ENCODE assay signal across 8 mouse cellular contexts in the genomic region with DNA sequence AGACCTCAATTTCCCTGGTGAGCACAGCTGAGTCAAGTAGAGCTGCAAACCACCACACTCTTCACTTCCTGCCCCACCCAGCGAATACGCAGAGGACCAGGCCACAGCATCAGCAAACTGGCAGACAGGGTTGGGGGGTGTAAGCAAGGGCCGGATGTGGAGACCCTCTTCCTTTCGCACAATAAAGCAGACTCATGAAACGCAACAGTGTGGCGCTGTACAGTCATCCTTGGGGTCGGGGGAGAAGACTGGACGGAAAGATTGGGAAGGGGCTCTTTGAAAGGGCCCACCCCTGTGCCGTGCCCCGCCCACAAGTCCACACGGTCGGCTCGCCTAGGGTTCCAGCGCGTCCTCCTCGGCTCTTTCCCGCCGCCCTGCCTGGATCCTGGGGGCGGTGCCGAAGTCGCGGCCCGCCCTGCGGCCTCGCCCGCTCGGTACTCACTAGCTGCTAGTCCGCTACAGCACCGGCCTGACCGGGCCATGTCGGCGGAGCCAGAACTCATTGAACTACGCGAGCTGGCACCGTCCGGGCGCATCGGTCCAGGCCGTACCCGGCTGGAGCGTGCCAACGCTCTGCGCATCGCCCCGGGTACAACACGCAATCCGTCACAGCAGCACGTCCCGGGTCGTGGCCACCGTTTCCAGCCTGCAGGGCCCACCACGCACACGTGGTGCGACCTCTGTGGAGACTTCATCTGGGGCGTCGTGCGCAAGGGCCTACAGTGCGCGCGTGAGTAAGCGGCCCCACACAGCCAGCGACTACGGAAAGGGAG. TPM values are rescaled to one million over a fixed set of nuclear protein-coding genes. Genes with fewer than 3 reads are reported as not detected.
A peak's percentile ranks its signal among the peaks of the same experiment; 100 is the strongest.
DNase-seq lines count a peak whose midpoint lies in the region; ATAC-seq lines count a peak whose summit lies in the region.

A gene (plus strand): TSS at position 439 of the 773 bp plus-strand sequence.

- WGBS in embryonic facial prominence, embryonic 14.5 days = under 1% methylated on average over 41 of the region's 63 CpGs
- WGBS in heart, embryonic 12.5 days = 1% methylated on average over 63 of the region's 63 CpGs
- 1% methylated on average over 63 of the region's 63 CpGs for whole genome bisulfite sequencing in kidney, embryonic 15.5 days
- WGBS in liver, embryonic 16.5 days (ENCODE audit: insufficient replicate concordance) = 2% methylated on average over 63 of the region's 63 CpGs
- WGBS in neural tube, embryonic 11.5 days = 1% methylated on average over 53 of the region's 63 CpGs

- H3K36me3 ChIP-seq in embryonic facial prominence, embryonic 14.5 days (ENCODE audit: control insufficient read depth, insufficient read depth, low read length) = no peaks in the 10 kb centered on the region
- peaks cover under 1% of the 10 kb centered on the region; the same call in 1 of the 2 replicates for H3K36me3 ChIP-seq in heart, embryonic 12.5 days
- H3K36me3 ChIP-seq in kidney, embryonic 15.5 days = no peaks in the 10 kb centered on the region; the same call in 1 of the 2 replicates
- no peaks in the 10 kb centered on the region for H3K36me3 ChIP-seq in liver, embryonic 16.5 days (ENCODE audit: control insufficient read depth, insufficient read depth)
- H3K36me3 ChIP-seq in neural tube, embryonic 11.5 days (ENCODE audit: control insufficient read depth, insufficient read depth, low read length) = no peaks in the 10 kb centered on the region

- peak; percentile 41 for ATAC-seq in embryonic facial prominence, embryonic 14.5 days (ENCODE audit: low read depth)
- peak; percentile 33; the same call in 1 of the 2 replicates for ATAC-seq in heart, embryonic 12.5 days (ENCODE audit: insufficient number of reproducible peaks, low FRiP score)
- ATAC-seq in kidney, embryonic 15.5 days (replicated peaks; ENCODE audit: low FRiP score) = peak; percentile 37
- peak; percentile 36 for ATAC-seq in liver, embryonic 16.5 days (ENCODE audit: low read depth)
- ATAC-seq in neural tube, embryonic 11.5 days (ENCODE audit: insufficient read depth, low FRiP score, low TSS enrichment) = no peak

- peak within 1 kb of the TSS; percentile 86 for H3K27ac ChIP-seq in embryonic facial prominence, embryonic 14.5 days (replicated peaks; ENCODE audit: low read depth, low read length)
- H3K27ac ChIP-seq in heart, embryonic 12.5 days (ENCODE audit: poor library complexity, severe bottlenecking) = peak within 1 kb of the TSS; percentile 14; the same call in 1 of the 2 replicates
- peak within 1 kb of the TSS; percentile 99 for H3K27ac ChIP-seq in kidney, embryonic 15.5 days
- no peak within 1 kb of the TSS for H3K27ac ChIP-seq in liver, embryonic 16.5 days (ENCODE audit: low read length)
- H3K27ac ChIP-seq in neural tube, embryonic 11.5 days (ENCODE audit: low read depth, low read length) = peak within 1 kb of the TSS; percentile 15; the same call in 1 of the 2 replicates

- H3K27me3 ChIP-seq in embryonic facial prominence, embryonic 14.5 days (replicated peaks; ENCODE audit: control insufficient read depth, insufficient read depth, low read length) = no peaks in the 10 kb centered on the region
- peaks cover 31% of the 10 kb centered on the region for H3K27me3 ChIP-seq in heart, embryonic 12.5 days (replicated peaks)
- H3K27me3 ChIP-seq in kidney, embryonic 15.5 days = no peaks in the 10 kb centered on the region; the same call in 1 of the 2 replicates
- peaks cover 20% of the 10 kb centered on the region; the same call in 1 of the 2 replicates for H3K27me3 ChIP-seq in liver, embryonic 16.5 days (ENCODE audit: control insufficient read depth, insufficient read depth, low read depth, low read length)
- H3K27me3 ChIP-seq in neural tube, embryonic 11.5 days (ENCODE audit: control insufficient read depth, insufficient read depth, low read length) = peaks cover 30% of the 10 kb centered on the region

- H3K4me1 ChIP-seq in embryonic facial prominence, embryonic 14.5 days (ENCODE audit: control insufficient read depth, insufficient read depth, low read length) = peaks cover 49% of the 10 kb centered on the region
- H3K4me1 ChIP-seq in heart, embryonic 12.5 days (replicated peaks) = peaks cover 55% of the 10 kb centered on the region
- H3K4me1 ChIP-seq in kidney, embryonic 15.5 days = peaks cover 70% of the 10 kb centered on the region
- H3K4me1 ChIP-seq in liver, embryonic 16.5 days (ENCODE audit: control insufficient read depth, low read depth, low read length) = peaks cover 50% of the 10 kb centered on the region
- H3K4me1 ChIP-seq in neural tube, embryonic 11.5 days (ENCODE audit: control insufficient read depth, insufficient read depth, low read length) = peaks cover 39% of the 10 kb centered on the region

- peak within 1 kb of the TSS; percentile 58 for H3K4me3 ChIP-seq in embryonic facial prominence, embryonic 14.5 days (ENCODE audit: low read depth, low read length)
- H3K4me3 ChIP-seq in heart, embryonic 12.5 days = peak within 1 kb of the TSS; percentile 56
- H3K4me3 ChIP-seq in kidney, embryonic 15.5 days (replicated peaks) = peak within 1 kb of the TSS; percentile 79
- peak within 1 kb of the TSS; percentile 60 for H3K4me3 ChIP-seq in liver, embryonic 16.5 days (ENCODE audit: low read depth, low read length)
- peak within 1 kb of the TSS; percentile 40 for H3K4me3 ChIP-seq in neural tube, embryonic 11.5 days (ENCODE audit: low read depth, low read length)

- peak within 1 kb of the TSS; percentile 90 for H3K4me2 ChIP-seq in embryonic facial prominence, embryonic 14.5 days (ENCODE audit: low read depth, low read length)
- H3K4me2 ChIP-seq in heart, embryonic 12.5 days = peak within 1 kb of the TSS; percentile 94
- H3K4me2 ChIP-seq in kidney, embryonic 15.5 days = peak within 1 kb of the TSS; percentile 70
- H3K4me2 ChIP-seq in liver, embryonic 16.5 days (ENCODE audit: low read depth, low read length) = peak within 1 kb of the TSS; percentile 83
- H3K4me2 ChIP-seq in neural tube, embryonic 11.5 days (ENCODE audit: low read depth) = peak within 1 kb of the TSS; percentile 70

- no peaks in the 10 kb centered on the region for H3K9me3 ChIP-seq in embryonic facial prominence, embryonic 14.5 days (ENCODE audit: control insufficient read depth, low read length)
- no peaks in the 10 kb centered on the region for H3K9me3 ChIP-seq in heart, embryonic 12.5 days (replicated peaks)
- no peaks in the 10 kb centered on the region for H3K9me3 ChIP-seq in kidney, embryonic 15.5 days (replicated peaks)
- H3K9me3 ChIP-seq in liver, embryonic 16.5 days (replicated peaks; ENCODE audit: control insufficient read depth, low read length) = no peaks in the 10 kb centered on the region
- H3K9me3 ChIP-seq in neural tube, embryonic 11.5 days (ENCODE audit: control insufficient read depth, low read length) = no peaks in the 10 kb centered on the region

- H3K9ac ChIP-seq in embryonic facial prominence, embryonic 14.5 days (ENCODE audit: low read depth, low read length) = peak within 1 kb of the TSS; percentile 79
- peak within 1 kb of the TSS; percentile 81 for H3K9ac ChIP-seq in heart, embryonic 12.5 days
- peak within 1 kb of the TSS; percentile 52 for H3K9ac ChIP-seq in kidney, embryonic 15.5 days
- H3K9ac ChIP-seq in liver, embryonic 16.5 days (ENCODE audit: low read depth, low read length) = peak within 1 kb of the TSS; percentile 53
- peak within 1 kb of the TSS; percentile 52 for H3K9ac ChIP-seq in neural tube, embryonic 11.5 days (ENCODE audit: low read length)

- DNase-seq in 3134 (ENCODE audit: extremely low read depth, insufficient read length, low spot score) = peak; percentile 93
- DNase-seq in NIH3T3 (ENCODE audit: low read depth) = peak; percentile 85
- DNase-seq in embryonic facial prominence, embryonic 14.5 days (ENCODE audit: low spot score) = peak; percentile 84
- peak; percentile 67 for DNase-seq in neural tube, embryonic 11.5 days (ENCODE audit: low spot score)
- DNase-seq in thymus, postnatal 4 days = peak; percentile 76

RNA-seq across cellular contexts. Expression of the gene that starts here (rescaled TPM):
- 66.5 and 66.8 TPM in 2 replicates for polyA plus RNA-seq in embryonic facial prominence, embryonic 14.5 days (2014; fragmentation: Nextera tagmentation; extraction: Ambion mirVana)
- 48.2 and 49.0 TPM in 2 replicates for polyA plus RNA-seq in heart, embryonic 12.5 days (2016; fragmentation: Nextera tagmentation; extraction: Ambion mirVana)
- polyA plus RNA-seq in kidney, embryonic 15.5 days (2015; fragmentation: Nextera tagmentation; extraction: Ambion mirVana) = 61.7 and 63.4 TPM in 2 replicates
- polyA plus RNA-seq in liver, embryonic 16.5 days (2015; fragmentation: Nextera tagmentation; extraction: Ambion mirVana) = 15.9 and 16.5 TPM in 2 replicates
- 38.5 and 41.3 TPM in 2 replicates for polyA plus RNA-seq in neural tube, embryonic 11.5 days (2014; fragmentation: Nextera tagmentation; extraction: Ambion mirVana)
